Mouse (Mus musculus) brain, embryonic 14.5 days (tissue): ENCODE measurements around the gene Gm15056.

Experiments used
- CTCF ChIP-seq: fragments of 200-500 bp; IDR thresholded peaks from 2 replicates; pipeline ENCODE4 v1.5.1; 2012; ENCODE audit warnings: inconsistent platforms, mild to moderate bottlenecking, moderate library complexity, borderline replicate concordance; ENCODE audit not compliant: insufficient read depth, insufficient read length; ENCODE audit errors: extremely low read depth
- POLR2A ChIP-seq: fragments of 200-500 bp; IDR thresholded peaks from 2 replicates; pipeline ENCODE4 v1.6.1; 2012; ENCODE audit warnings: mild to moderate bottlenecking, inconsistent platforms, borderline replicate concordance; ENCODE audit not compliant: poor library complexity, insufficient read depth, insufficient read length, severe bottlenecking; ENCODE audit errors: extremely low read depth

DNA sequence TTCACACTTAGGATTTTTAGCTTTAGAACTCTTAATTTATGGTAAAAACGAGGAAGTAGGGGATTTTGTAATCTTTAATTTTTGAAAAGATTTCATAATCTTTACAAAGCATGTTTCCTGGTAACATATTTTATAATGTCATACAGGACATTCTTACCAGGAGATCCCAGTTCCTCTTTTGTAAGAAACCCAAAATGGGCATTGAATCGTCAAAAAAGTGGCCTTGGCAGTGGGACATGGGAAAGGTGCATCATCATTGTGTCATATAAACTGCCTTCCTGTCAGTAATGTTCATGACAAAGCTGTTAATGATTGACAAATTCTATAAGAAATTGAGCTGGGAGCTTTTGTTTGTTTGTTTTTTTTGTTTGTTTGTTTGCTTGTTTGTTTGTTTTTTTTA is 5.8 kb upstream of the Gm15056 start:
- TF ChIP-seq POLR2A (no peak), CTCF (no peak)
